Mouse (Mus musculus): ENCODE measurements around the gene Olfr279. TPM values are rescaled to one million over a fixed set of nuclear protein-coding genes. Genes with fewer than 3 reads are reported as not detected.

The Olfr279 gene
- not detected for total RNA-seq (2021)
- long read RNA-seq, experiment 1, result 0 reads
- long read RNA-seq, experiment 2, result 0 reads

DNA sequence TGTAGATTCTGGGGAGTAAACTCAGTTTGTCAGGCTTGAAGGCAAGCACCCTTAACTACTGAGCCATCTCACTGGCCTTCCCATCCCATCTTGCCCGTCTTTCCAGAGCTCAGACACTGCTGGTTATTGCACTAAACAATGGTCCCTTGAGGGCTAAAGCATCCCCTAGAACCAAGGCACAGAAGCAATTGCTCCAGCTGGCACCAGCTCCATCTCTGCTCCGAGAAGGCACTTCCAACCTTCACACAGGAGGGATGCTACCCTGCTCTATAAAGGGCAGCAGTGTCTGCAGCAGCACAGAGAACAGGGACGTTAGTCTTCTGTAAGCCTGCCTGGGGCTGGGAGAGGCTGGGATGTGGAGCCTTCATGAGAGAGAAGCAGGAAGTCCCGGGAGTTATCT lies at the start of gene Olfr279:
Gene Olfr279 (plus strand): TSS at position 301 of the 400 bp plus-strand sequence.
- no peak for DNase-seq (ENCODE audit: low spot score in 2 of 2)

DNA sequence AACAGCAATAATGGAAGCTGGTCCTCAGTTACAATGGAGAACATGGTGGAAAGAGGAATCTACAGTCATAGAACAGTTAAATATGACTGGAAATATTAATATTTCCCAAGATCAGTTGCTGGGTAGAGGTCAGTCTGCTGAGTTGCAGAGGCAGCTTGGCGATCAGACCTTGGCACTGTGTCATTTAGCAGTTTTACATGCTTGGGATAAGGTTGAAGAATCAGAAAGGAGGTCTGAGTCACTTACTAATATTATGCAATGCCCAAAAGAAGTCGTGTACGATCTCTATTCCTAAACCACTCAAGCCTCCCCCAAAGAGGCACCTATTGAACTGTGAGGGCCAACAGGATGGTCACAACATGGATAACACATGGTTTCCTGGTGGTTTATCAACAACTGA lies 47.6 kb upstream of the Olfr279 start:
- no peak for DNase-seq (ENCODE audit: low spot score in 2 of 2)

DNA sequence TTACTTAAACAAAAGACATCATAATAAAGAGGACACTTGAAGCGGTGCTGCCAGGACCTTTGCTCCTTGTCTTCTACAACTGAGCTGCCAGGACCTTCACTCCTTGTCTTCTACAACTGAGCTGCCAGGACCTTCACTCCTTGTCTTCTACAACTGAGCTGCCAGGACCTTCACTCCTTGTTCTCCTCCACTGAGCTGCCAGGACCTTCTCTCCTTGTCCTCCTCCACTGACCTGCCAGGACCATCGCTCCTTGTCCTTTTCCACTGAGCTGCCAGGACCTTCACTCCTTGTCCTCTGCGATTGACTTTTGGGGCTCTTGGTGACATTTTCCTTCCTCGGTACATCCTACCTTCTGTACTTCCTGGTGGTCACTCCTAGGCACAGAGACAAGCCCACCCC lies 43.7 kb upstream of the Olfr279 start:
- DNase-seq (ENCODE audit: low spot score in 2 of 2), result no peak

DNA sequence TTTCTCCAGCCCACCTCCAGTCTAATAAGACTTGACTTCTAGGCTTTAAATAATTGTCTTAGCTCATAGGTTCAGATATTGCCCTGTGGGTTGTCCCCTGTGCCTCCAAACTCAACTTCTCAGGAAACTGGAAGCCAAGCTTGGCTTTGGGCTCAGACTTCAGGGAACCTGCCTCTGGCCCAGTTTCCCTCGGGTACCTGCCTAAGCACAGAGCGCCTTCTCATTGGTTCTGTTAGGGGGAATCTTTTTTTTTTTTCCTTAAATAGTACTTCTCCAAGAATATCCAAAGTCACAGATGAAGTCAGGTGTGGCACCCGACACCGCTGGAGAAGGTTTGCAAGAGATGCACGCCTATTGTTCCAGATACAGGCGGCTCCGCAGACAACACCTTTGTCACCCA lies 39.9 kb upstream of the Olfr279 start, which contains the start of gene Olfr281:
Gene Olfr281 (plus strand): TSS at position 301 of the 400 bp plus-strand sequence.
- no peak for DNase-seq (ENCODE audit: low spot score in 2 of 2)

DNA sequence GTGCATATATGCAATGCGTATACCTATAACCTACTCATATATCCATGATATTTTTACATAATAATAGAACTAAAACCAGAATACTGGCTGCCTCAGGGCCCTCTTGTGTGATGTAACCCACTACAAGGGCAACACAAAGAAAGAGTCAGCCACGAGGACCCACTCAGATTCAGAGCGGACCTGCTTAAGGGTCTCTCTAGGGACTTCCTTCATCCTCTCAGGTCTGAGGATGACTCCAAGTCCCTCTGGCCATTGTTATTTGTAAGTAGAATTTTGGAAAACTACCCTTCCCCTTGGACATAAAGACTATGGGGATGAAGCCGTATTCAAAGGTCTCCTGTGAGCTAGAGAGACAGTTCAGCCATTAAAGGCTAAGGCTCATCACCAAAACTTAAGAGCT lies 22.6 kb upstream of the Olfr279 start, which contains the start of gene OR5BS1P:
Gene OR5BS1P (plus strand): TSS at position 301 of the 400 bp plus-strand sequence.
- no peak for DNase-seq (ENCODE audit: low spot score in 2 of 2)

DNA sequence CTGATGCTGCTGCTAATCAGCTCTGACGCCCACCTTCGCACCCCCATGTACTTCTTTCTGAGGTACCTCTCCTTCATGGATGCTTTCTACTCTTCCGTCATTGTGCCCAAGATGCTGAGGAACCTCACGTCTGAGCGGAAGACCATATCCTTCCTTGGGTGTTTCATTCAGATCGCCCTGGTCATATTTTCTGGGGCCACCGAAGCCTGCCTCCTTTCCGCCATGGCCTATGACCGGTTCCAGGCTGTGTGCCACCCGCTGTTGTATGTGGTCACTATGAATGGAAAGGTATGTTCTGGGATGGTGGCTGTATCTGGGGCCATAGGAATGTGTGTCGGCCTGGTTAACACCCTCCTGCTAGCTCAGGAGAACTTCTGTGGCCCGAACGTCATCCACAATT lies 20.7 kb upstream of the Olfr279 start:
- no peak for DNase-seq (ENCODE audit: low spot score in 2 of 2)

DNA sequence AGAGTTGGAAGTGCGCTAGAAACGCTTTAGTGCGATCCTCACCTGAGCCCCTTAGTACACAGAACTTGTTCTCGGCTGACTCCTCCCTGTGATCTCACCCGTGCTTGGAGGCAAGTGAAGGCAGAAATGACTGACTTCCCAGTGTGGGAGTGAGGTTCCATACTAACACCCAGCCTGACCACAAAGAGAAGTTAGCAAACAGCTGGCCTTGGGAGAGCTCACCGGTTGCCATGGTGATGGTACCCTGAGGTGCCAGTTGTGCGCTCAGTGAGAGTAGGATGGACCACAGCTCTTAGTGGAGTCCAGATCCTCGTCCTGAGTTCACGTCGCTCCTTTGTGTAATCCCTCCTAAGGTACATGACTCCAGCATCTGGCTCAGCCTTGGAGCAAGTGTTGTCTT lies 17.2 kb upstream of the Olfr279 start:
- DNase-seq (ENCODE audit: low spot score in 2 of 2), result no peak

DNA sequence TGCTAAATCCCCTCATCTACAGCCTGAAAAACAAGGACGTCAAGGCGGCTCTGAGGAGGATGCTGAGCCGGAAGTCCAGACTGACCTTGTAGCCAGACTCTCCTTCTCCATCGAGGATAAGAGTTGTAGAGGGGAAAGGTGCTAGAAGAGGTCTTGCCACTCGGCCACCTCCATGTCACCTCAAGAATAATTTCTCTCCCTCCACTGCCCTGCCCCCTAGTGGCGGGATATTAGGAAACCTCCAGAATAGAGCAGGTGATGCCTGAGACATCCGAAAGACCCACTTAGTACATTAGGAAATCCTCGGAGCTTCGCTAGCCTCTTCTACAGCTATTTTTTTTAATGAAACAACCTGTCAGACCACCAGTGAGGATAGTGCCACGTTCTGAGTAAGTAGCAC lies 16.8 kb upstream of the Olfr279 start:
- DNase-seq (ENCODE audit: low spot score in 2 of 2), result peak; percentile 48 to 59

DNA sequence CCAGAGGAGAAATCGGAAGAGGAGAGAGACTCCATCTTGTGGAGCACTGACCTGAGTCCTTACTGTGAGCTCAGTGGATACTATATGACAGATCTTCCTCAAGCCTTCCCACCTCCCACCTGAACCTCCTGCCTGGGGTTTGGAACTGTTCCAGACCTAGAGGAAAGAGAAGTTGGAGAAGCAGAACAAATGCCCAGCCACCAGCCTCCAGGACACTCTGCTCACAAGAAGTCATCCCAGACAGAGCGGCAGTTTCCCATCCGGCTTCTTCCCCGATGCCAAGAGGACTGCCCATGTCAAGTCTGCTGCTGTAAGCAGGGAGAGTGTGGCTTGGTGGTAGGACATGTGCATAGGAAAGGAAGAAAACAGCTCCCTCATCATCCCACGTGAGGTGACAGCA lies 15.9 kb upstream of the Olfr279 start:
- DNase-seq (ENCODE audit: low spot score in 2 of 2), result no peak

DNA sequence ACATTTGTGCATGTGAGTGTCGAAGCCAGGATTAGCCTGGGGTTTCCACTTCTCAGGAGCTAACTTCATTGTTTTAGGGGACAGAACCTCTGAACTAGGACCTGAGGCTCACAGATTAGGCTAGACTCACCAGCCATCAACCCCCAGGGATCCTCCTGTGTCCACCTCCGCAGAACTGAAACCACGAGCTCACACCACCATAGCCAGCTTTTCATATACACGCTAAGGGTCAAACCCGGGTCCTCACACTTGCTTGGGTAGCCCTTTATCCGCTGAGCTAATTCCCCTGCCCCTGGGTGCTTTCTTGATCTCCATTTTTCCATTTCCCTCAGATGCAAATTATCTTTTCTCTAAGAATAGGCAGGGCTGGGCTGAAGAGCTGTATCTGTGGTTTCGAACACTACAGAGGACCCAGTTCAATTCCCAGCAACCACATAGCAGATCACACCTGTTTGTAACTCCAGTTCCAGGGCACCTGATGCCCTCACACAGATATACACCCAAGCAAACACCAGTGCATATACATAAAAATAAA lies 12.6 kb upstream of the Olfr279 start:
- DNase-seq (ENCODE audit: low spot score in 2 of 2), result no peak

DNA sequence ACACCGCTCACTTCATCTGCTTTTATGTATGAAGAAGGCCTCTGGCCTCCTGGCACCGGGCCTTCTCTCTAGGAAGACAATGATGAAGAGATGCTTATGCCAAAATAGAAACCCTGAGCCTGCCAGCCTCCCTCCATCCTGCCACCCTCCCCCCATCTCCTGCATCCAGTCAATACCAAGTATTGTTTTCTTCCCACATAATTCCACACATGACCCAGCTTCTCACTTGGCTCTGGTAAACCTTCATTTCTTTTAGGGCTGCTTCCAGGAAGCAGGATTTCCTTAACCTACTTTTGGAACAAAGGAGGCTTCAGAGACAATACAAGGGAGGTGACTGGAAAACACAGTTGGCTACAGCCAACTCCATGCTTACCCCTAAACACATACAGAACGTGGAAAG lies 9.5 kb upstream of the Olfr279 start, which contains the start of gene Lalba:
Gene Lalba (minus strand): TSS at position 21 of the 400 bp plus-strand sequence.
- DNase-seq (ENCODE audit: low spot score in 2 of 2), result no peak

DNA sequence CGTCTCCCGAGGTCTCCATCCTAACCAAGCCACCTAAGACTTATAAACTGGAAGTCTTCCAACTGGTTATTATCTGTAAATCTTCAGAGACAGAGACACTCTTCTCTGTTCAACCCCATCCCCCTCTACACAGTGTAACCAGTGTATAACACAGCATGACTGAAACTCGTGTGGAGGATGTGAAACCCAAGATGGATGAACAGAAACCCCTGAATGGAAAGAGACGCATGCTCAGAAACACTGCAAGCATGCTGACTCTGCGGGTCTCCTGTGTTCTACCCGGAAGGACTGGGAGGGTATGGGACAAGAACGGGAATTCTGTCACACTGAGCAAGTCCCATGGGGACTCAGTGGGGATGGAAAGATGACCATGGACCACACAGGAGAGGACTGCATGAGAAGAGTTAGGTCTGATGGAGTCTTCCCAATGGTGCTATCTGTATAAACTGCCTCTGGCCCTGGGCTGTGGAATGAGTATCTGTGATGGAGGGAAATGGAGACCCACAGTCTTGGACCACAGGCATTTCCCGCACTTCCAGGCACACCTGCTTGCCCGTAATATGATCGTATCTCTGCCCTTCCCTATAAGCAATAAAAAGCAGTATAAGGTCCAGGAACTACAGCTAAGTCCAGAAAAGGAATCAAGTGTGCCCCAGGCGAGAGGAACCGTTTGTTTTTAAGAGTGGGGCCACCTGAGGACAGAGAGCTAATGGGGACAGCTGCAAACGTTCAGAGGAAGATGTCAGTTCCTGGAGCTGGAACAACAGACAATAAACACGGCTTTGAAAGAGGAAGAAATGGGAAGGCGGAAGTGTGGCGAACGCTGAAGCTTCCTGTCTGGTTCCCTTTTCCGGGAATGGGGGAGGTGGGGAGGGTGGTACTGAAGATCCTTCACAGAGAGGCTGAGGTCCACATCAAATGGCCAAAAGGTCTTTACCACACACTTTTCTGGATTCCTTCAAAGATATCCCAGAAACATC lies 8.0 kb upstream of the Olfr279 start:
- DNase-seq (ENCODE audit: low spot score in 2 of 2), result no peak

DNA sequence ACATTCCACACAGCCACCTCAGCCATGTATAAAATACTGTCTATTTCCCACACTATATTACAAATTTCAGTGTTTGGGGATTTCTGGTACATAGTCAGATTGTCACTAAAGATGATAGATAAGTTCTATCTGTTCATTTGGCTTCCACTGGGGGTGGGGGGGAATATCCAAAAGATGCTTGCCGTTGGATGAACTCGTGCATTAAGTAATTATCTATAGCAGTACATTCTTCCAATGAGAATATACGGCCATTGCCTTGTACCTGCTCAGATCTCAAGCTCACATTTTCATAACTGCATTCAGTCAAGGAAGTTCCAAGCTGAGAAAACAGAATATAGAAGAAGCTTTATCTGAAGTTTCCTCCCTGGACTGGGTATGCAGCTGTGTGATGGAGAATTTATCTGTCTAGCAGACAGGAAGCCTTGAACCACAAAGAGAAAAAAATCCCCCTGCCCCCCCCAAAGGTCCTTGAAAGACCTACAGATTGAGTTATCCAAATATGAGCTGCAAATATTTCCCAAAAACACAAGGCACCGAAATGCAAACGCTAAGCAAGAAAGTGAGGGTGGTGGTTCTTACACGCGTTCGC lies 5.7 kb upstream of the Olfr279 start:
- DNase-seq (ENCODE audit: low spot score in 2 of 2), result no peak

DNA sequence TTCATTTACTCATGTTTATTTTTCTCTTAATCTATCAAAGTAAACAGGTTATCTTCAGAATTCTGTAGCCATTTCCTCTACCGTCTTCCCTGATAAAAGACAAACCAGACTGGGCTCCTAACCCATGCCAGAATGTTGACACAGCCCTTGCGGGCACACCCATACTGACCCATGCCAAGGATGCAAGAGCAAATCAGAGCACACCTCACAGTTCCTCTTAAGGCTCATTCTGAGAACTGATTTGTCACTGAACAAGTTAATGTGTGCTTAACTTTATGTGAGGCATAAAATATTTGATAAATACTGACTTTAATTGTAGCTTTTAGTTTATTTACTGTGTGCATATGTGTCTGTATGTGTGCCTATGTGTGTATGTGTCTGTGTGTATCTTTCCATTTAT lies 870 bp upstream of the Olfr279 start:
- DNase-seq (ENCODE audit: low spot score in 2 of 2), result no peak

DNA sequence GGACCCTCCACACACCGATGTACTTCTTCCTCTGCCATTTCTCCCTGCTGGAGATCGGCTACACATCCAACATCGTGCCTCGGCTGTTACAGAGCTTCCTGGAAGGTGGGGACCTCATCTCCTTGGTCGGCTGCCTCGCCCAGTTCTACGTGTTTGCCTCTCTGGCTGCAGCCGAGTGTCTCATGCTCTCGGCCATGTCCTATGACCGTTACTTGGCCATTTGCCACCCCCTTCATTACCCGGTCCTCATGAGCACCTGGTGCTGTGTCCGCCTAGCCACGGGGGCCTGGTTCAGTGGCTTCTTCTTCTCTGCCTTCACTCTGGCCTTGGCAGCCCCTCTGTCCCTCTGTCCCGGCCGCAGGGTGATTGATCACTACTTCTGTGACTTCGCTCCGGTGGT lies 5.4 kb downstream of the Olfr279 start:
- no peak for DNase-seq (ENCODE audit: low spot score in 2 of 2)

DNA sequence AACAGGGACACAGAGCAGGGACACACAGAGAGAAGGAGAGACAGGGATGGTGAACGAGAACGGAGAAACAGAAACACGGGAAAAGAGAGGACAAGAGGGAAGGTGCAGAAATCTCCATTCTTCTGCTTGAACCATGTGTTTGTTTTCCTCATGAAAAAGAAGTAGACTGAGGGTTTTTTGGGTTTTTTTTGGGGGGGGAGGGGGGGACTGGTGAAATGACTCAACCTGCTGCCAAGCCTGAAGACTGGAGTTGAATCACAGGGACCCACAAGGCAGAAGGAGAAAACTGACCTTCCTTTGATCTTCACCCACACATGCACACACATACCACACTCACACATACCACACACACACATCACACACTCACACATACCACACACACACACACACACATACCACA lies 11.1 kb downstream of the Olfr279 start:
- DNase-seq (ENCODE audit: low spot score in 2 of 2), result no peak

DNA sequence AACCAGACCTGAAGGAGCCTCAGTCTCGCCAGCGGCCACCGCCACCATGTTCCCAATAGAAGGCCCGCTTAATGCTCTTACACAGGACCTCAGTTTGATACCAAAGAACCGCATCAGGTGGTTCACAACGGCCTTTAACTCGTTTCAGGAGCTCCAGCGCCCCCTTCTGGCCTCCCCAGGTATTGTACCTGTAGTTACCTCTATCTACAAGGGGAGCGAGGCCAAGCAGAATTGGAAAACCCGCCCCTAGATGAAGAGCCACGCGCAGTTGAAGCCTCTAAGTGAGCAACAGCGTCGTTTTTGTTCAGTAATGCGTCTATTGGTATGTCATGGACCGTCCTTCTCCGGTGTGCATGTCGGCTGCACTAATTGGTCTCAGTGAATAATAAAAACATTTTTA lies 12.3 kb downstream of the Olfr279 start:
- peak; percentile 49 to 70 for DNase-seq (ENCODE audit: low spot score in 2 of 2)

DNA sequence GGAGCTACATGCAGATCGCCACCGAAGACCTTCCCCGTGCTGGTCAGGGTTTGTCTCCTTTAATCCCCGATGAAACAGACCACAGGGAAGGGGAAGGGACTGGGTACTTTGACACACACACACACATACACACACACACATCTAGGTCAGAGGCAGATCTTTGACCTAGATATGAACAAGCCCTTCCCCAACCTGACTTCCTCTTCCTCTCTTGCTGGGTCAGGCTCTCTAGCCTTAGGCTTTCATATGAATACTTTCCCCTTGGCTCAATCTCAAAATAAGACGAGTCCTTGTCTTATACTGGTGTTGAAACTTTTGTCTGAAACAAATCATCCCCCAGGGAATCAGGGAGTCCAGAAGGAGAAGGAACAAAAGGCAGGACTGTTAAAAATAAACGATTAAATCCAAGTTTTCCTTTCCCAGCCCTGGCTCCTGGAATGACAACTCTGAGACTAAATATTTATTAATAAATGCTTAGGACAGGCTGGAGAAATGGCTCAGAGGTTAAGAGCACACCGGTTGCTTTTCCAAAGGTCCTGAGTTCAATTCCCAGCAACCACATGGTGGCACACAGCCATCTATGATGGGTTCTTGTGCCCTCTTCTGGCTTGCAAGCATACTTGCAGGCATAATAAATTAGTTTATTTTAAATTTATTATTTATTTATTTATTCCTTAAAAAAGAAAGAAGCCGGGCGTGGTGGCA lies 14.2 kb downstream of the Olfr279 start:
- DNase-seq (ENCODE audit: low spot score in 2 of 2), result no peak

DNA sequence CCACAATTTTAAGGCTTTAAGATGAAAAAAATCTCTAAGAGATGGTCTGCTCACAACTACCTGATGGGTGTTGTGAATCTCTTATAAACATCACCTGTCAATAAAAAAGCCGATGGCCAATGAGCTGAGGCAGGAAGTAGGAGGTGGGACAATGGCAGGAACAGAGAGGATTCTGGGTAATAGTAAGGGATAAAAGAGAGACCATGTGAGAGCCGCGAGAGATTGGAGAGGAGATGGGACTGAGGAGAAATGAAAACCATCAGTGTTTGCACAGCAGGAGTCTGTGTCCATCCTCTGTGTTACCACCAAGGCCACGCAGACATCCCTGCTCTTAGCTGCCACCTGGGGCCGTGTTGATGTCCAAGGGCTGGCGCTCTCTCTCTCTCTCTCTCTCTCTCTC lies 15.1 kb downstream of the Olfr279 start:
- no peak for DNase-seq (ENCODE audit: low spot score in 2 of 2)

DNA sequence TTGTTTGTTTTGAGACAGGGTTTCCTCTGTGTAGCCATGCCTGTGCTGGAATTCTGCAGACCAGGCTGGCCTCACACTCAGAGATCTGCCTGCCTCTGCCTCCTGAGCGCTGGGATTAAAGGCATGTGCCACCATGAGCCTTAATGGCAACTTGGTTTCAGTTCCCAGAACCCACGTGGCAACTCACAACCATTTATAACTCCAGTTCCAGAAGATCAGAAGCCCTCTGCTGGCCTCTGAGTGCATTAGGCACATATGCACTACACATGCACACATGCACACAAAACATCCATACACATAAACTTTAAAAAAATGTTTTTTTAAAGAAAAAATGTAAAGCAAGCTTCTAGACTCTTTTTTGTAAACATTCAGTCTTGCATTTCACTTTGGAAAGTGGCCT lies 17.2 kb downstream of the Olfr279 start:
- no peak for DNase-seq (ENCODE audit: low spot score in 2 of 2)
